Mouse (Mus musculus) lung, embryonic 15.5 days (tissue): ENCODE measurements around the gene Fam161a. TPM values are rescaled to one million over a fixed set of nuclear protein-coding genes. Genes with fewer than 3 reads are reported as not detected.
"Not testable (repeated sequence)": the region's sequence is repeated elsewhere in the genome, so short reads cannot be mapped to it uniquely, and the experiment has no call there.

Experiments
- ATAC-seq: fragments of 200-750 bp; cut with Nextera tagmentation; 2 replicates; pipeline ENCODE4 v1.8.0; 2017; ENCODE audit warnings: moderate number of reproducible peaks, borderline replicate concordance; ENCODE audit not compliant: low FRiP score, low TSS enrichment; ENCODE audit errors: extremely low read depth
- H3K27ac ChIP-seq: fragments of 300-500 bp; sonication (generic); 2 replicates; pipeline ENCODE4 v1.5.1; 2015; ENCODE audit warnings: moderate library complexity, mild to moderate bottlenecking, inconsistent platforms
- H3K27me3 ChIP-seq: fragments of 300-500 bp; sonication (generic); 2 replicates; pipeline ENCODE4 v1.6.1; 2015; ENCODE audit warnings: inconsistent platforms
- H3K36me3 ChIP-seq: fragments of 300-500 bp; sonication (generic); 2 replicates; pipeline ENCODE4 v1.6.1; 2015; ENCODE audit warnings: inconsistent platforms
- H3K4me1 ChIP-seq: fragments of 300-500 bp; sonication (generic); 2 replicates; pipeline ENCODE4 v1.6.1; 2015; ENCODE audit warnings: inconsistent platforms
- H3K4me2 ChIP-seq: fragments of 300-500 bp; sonication (generic); 2 replicates; pipeline ENCODE4 v1.6.1; 2015; ENCODE audit warnings: inconsistent platforms, mild to moderate bottlenecking, moderate library complexity
- H3K4me3 ChIP-seq: fragments of 300-500 bp; sonication (generic); 2 replicates; pipeline ENCODE4 v1.5.1; 2015; ENCODE audit warnings: mild to moderate bottlenecking, inconsistent platforms
- H3K9ac ChIP-seq: fragments of 300-500 bp; sonication (generic); 2 replicates; pipeline ENCODE4 v1.6.1; 2015; ENCODE audit warnings: inconsistent platforms
- H3K9me3 ChIP-seq: fragments of 300-500 bp; sonication (generic); 2 replicates; pipeline ENCODE4 v1.6.1; 2016; ENCODE audit warnings: inconsistent platforms
- WGBS: fragments of 180-500 bp; shearing (Covaris S2); methylation state at CpG from one replicate; pipeline ENCODE4 v1.1.7; 2015; 5-methylcytosine and 5-hydroxymethylcytosine counted together
- polyA plus RNA-seq: library from polyadenylated mRNA; unstranded; fragments of >200 nt; fragmentation: Nextera tagmentation; extraction: Ambion mirVana; gene quantifications from 2 replicates; pipeline ENCODE4 v1.2.1, GENCODE M21; 2015

Fam161a gene
- polyA plus RNA-seq, 1 experiment from 2014 or later, result 5.5 TPM

GRCm38 (mm10) chr11:23064276-23064675 lies 56.9 kb downstream of the Fam161a start:
- H3K9me3 ChIP-seq, H3K9ac ChIP-seq, H3K36me3 ChIP-seq, H3K4me2 ChIP-seq, H3K27ac ChIP-seq, H3K4me3 ChIP-seq, H3K4me1 ChIP-seq, H3K27me3 ChIP-seq, ATAC-seq: not testable (repeated sequence)
- 36% methylated on average over 3 of the region's 3 CpGs for WGBS

DNA sequence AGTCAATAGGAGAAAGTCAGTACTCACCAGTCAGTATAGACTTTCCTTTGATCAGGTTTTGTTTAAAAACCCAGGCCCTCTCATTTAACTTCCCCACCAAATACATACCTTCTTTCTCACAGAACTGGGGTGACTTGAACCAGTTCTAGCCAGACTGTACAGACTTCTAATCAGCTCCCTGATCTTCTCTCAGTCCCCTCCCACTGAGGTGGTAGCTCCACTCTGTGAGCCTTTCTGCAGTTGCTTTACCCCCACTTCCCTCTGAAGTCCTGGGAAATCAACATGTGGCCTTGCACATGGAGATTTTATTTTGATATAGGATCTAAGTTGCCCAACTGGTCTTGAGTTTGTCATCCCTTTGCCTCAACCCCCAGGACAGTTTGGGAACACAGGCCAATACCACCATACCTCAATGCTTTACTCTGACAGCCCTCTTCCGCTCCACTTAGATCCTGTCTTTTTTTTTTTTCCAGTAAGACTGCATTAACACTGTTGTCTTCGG lies 57.9 kb downstream of the Fam161a start:
- WGBS, result 76% methylated on average over 2 of the region's 2 CpGs
- Histone ChIP-seq H3K4me2 (no peak overlapping the region), H3K4me3 (no peak overlapping the region), H3K27me3 (no peaks in the 10 kb centered on the region), H3K36me3 (no peaks in the 10 kb centered on the region), H3K9ac (no peak overlapping the region), H3K27ac (no peak overlapping the region), H3K4me1 (peaks cover 3% of the 10 kb centered on the region; the same call in 1 of the 2 replicates), H3K9me3 (no peaks in the 10 kb centered on the region)
- ATAC-seq, result no peak

GRCm38 (mm10) chr11:23067395-23068136 lies 60.2 kb downstream of the Fam161a start:
- Histone ChIP-seq H3K4me1 (peaks cover 3% of the 10 kb centered on the region; the same call in 1 of the 2 replicates), H3K27ac (peak overlapping the region; percentile 60), H3K27me3 (no peaks in the 10 kb centered on the region), H3K4me3 (peak overlapping the region; percentile 71), H3K9me3 (no peaks in the 10 kb centered on the region), H3K4me2 (peak overlapping the region; percentile 82), H3K9ac (peak overlapping the region; percentile 79), H3K36me3 (no peaks in the 10 kb centered on the region)
- WGBS, result 1% methylated on average over 49 of the region's 49 CpGs
- peak; percentile 99 for ATAC-seq

DNA sequence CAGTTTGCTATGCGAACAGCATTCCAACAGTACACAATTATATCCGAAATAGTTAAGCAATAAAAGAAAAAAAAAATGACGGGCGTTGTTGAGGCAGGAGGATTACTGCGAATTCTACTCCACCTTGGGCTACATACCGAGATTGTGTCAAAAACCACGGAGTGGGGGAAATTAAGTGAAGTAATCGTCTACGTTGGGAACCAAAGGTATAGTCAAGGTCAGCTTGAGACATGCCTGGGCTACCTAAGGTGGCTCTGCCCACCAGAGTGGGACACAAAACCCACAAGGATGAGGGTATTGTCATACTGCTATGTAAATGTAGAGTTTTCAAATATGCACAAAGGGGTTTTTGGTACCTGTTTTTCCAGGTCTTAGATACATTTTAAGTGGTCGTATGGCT lies 60.9 kb downstream of the Fam161a start:
- H3K9ac ChIP-seq, result peak overlapping the region; percentile 79
- no peaks in the 10 kb centered on the region for H3K27me3 ChIP-seq
- H3K9me3 ChIP-seq, result no peaks in the 10 kb centered on the region
- no peak overlapping the region for H3K27ac ChIP-seq
- 5% methylated on average over 10 of the region's 10 CpGs for WGBS
- peaks cover 3% of the 10 kb centered on the region; the same call in 1 of the 2 replicates for H3K4me1 ChIP-seq
- ATAC-seq, result no peak; the same call in 1 of the 2 replicates
- peak overlapping the region; percentile 82 for H3K4me2 ChIP-seq
- H3K36me3 ChIP-seq, result no peaks in the 10 kb centered on the region
- peak overlapping the region; percentile 71 for H3K4me3 ChIP-seq

DNA sequence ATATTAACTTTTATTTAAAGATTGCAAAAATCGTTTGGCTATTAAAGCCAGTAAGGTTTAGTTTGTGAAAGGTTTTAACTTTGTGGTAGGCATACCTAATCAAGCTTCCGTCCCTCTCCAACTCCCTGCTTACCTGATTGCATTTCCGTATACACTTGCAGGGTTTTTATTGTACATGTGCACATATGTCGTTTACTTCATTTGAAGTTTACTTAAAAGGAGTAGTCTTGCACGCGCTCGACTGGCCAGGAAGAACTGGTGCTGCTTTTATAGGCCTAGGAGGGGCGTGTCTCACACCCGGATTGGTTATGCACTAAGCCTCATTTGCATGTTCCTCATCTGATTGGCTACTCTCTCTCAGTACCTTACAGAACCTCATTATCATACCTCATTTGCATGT lies 61.7 kb downstream of the Fam161a start:
- not testable (repeated sequence) for H3K27me3 ChIP-seq, H3K4me1 ChIP-seq, H3K4me3 ChIP-seq, H3K9me3 ChIP-seq, H3K36me3 ChIP-seq, H3K27ac ChIP-seq, ATAC-seq, H3K9ac ChIP-seq, H3K4me2 ChIP-seq
- WGBS, result 93% methylated on average over 9 of the region's 9 CpGs

- H3K9ac ChIP-seq, result no peak overlapping the region
- H3K4me1 ChIP-seq, result no peaks in the 10 kb centered on the region
- H3K27me3 ChIP-seq, result no peaks in the 10 kb centered on the region
- no peak overlapping the region for H3K4me2 ChIP-seq
- no peak overlapping the region for H3K4me3 ChIP-seq
- ATAC-seq, result no peak
- no peak overlapping the region for H3K27ac ChIP-seq
- no peaks in the 10 kb centered on the region for H3K9me3 ChIP-seq
- H3K36me3 ChIP-seq, result no peaks in the 10 kb centered on the region
- WGBS, result 52% methylated on average over 7 of the region's 7 CpGs
These were observed 67.5 kb downstream of the Fam161a start for GRCm38 (mm10) chr11:23074841-23075240.

GRCm38 (mm10) chr11:23078541-23078940 lies 71.2 kb downstream of the Fam161a start:
- WGBS, result 83% methylated on average over 1 of the region's 1 CpGs
- H3K9ac ChIP-seq, result no peak overlapping the region

More at GRCm38 (mm10) chr11:23078541-23078940, 71.2 kb downstream of the Fam161a start:
- Histone ChIP-seq H3K4me1 (no peaks in the 10 kb centered on the region), H3K4me2 (no peak overlapping the region), H3K27me3 (no peaks in the 10 kb centered on the region), H3K4me3 (no peak overlapping the region), H3K27ac (no peak overlapping the region), H3K9me3 (no peaks in the 10 kb centered on the region), H3K36me3 (no peaks in the 10 kb centered on the region)
- no peak for ATAC-seq

Other genes starting within 250 kb of the Fam161a start
- gene B3gnt2, start 146.6 kb upstream of the Fam161a start, polyA plus RNA-seq, result 10.9 and 12.6 TPM in 2 replicates
- gene Zrsr1, start 35.5 kb upstream of the Fam161a start, polyA plus RNA-seq, result 2.8 and 2.9 TPM in 2 replicates
- gene Gm28048, start 25.4 kb upstream of the Fam161a start, polyA plus RNA-seq, result 14.6 and 16.3 TPM in 2 replicates
- 368 and 400 TPM in 2 replicates for gene Commd1, start 25.1 kb upstream of the Fam161a start, polyA plus RNA-seq
- gene Cct4, start 17.0 kb upstream of the Fam161a start, polyA plus RNA-seq, result 265 and 271 TPM in 2 replicates
- gene Xpo1, start 248.5 kb downstream of the Fam161a start, polyA plus RNA-seq, result 110 and 111 TPM in 2 replicates